Mouse (Mus musculus): ENCODE measurements at regions not wholly inside any gene's neighbourhood (a gene's known extent, or its start where the extent isn't known, plus 50 kb on each side); places are given as distances from the start of the nearest gene placed in this dataset.

DNA sequence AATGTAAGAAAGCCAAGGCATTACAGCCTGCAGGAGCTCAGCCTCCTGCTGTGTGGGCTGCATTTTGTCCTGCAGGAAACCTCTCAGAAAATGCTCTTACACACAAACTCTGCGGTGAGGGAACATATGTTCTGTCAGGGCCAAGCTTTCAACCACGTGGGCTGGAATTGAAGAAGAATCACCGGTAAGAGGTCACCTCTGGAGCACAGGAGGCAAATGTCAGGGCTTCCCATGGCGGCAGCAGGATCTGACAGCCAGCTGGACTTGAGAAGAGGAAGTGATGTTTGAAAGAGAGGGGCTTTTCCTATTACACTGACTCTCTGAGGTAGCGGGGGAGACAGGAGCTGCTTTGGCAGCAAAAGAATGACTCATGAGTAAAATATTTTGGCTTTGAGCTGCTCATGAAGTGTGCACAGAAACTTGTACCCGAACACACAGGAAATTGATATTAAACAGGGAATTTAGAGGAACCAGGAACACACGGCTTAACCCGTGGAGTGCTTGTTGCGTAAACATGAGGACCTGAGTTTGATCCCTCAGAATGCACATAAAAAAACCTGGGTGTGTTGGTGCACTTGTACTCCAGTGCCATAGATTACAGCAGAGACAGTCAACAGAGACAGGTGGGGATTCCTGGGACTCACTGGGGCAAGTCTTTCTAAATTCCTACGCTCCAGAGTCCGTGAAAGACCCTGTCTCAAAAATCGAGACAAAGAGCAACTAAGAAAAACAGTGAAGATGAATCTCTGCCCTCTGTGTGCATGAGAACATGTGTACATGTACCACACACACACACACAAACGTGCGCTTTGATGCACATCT is 848.1 kb upstream of the A1bg start:
- DNase-seq (ENCODE audit: low spot score in 2 of 2): no peak

- DNase-seq (ENCODE audit: low spot score in 2 of 2): no peak
Measured at GRCm38 (mm10) chr15:61766544-61767094, 843.8 kb upstream of the A1bg start.

- DNase-seq (ENCODE audit: low spot score in 2 of 2): no peak
Measured at GRCm38 (mm10) chr15:61753802-61754201, 831.0 kb upstream of the A1bg start.

DNA sequence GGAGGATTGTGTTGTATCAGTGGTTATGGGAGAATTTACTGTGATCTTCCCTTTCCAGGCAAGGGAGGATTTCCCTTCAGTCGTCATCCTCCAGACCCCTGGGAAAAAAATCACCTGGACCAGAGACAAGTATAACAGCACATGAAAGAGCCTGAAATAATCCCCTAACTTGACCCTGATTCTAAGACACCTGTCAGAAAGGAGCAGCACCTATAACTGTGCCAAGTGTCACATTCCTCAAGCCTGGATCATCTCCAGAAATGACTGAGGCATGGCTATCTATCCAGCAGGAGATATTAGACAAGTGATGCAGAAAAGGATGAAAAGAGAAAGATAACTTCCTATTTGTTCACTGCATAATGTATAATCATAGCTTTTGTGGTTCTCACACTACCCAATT is 800.9 kb upstream of the A1bg start:
- DNase-seq (ENCODE audit: low spot score in 2 of 2): no peak

DNA sequence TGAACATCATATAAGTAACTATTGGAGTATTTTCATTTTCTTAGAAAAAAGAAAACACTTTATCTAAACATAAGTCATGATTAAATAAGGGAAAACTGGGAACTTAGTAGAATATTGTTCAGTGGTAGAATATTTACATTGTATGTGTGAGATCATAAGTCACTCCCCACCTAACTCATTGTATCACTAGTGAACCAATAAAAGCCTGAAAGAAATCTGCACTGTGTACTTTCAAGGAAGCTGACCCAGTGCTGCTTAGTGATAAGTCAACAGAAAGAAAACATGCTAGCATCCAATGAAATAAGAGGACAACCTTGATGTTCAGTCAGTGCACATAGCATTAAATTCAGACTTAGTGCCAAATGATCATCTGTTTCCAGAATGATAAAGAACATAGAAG is 795.7 kb upstream of the A1bg start:
- DNase-seq (ENCODE audit: low spot score in 2 of 2): no peak

- DNase-seq (ENCODE audit: low spot score in 2 of 2): no peak
Measured at GRCm38 (mm10) chr15:61717216-61717615, 794.4 kb upstream of the A1bg start.

- no peak for DNase-seq (ENCODE audit: low spot score in 2 of 2)
Measured at GRCm38 (mm10) chr15:61713953-61714352, 791.1 kb upstream of the A1bg start.

GRCm38 (mm10) chr15:61708928-61709327 is 786.1 kb upstream of the A1bg start:
- DNase-seq (ENCODE audit: low spot score in 2 of 2): no peak

DNA sequence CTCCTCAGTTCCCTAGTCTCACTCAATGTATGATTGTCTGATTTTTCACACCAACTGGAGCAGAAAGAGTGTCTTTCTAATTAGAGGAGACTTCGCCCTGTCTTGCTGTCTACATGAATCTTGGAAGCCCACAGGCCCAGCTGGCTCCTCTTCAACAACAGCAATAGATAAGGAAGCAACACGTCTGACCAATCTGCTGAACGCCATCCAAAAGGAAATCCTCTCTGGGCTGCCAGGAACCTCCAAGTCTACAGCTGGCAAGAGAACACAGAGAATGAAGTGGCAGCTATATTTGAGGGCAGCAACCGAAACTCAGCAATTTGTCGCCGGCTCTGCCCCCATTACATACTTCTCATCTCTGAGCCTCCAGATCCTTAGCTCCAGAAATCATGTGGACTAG is 785.1 kb upstream of the A1bg start:
- DNase-seq (ENCODE audit: low spot score in 2 of 2): no peak

GRCm38 (mm10) chr15:61692679-61693078 is 769.9 kb upstream of the A1bg start:
- DNase-seq (ENCODE audit: low spot score in 2 of 2): no peak

GRCm38 (mm10) chr15:61690425-61690824 is 767.6 kb upstream of the A1bg start:
- no peak for DNase-seq (ENCODE audit: low spot score in 2 of 2)

GRCm38 (mm10) chr15:61689776-61690397 is 767.1 kb upstream of the A1bg start:
- no peak for DNase-seq (ENCODE audit: low spot score in 2 of 2)

DNA sequence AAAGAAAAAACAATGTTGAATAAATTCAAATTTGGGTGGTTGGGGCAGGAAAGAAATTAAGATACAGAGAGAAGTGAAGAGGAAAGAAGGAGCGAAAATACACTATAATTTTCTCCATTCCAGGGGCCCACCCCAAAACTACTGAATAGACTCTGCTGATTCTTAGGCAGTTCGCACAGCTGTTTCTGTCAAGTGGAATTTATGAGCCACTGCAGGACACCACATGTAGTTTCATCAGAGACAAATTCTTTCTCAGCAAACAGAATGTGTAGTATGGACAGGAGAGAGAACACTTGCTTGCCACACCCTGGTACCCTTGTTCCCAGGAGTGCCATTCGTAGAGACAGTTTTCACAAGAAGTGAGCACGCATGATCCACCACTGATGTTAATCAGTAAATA is 760.2 kb upstream of the A1bg start:
- no peak for DNase-seq (ENCODE audit: low spot score in 2 of 2)

- DNase-seq (ENCODE audit: low spot score in 2 of 2): no peak
Measured at GRCm38 (mm10) chr15:61670556-61670955, 747.7 kb upstream of the A1bg start.

- DNase-seq (ENCODE audit: low spot score in 2 of 2): no peak
Measured at GRCm38 (mm10) chr15:61660581-61660980, 737.8 kb upstream of the A1bg start.

- DNase-seq (ENCODE audit: low spot score in 2 of 2): no peak
Measured at GRCm38 (mm10) chr15:61656951-61657350, 734.1 kb upstream of the A1bg start.

DNA sequence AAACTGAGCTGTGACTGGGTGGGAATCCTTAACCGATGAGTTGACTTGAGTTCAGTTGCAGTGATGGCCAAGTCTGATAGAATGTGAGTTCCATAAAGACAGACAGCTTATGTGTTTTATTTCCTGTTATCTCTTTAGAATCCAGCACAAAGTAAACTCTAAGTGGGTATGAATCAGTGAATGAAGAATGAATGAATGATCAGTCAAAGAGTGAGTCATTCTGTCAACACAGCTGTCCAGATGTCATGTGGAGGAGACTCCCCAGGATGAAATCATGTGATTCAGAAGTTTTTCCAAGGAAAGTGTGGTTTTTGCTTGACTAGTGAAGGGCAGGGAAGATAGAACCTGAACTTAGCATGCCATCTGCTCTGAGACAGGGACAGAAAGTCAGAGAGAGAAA is 732.0 kb upstream of the A1bg start:
- DNase-seq (ENCODE audit: low spot score in 2 of 2): no peak

DNA sequence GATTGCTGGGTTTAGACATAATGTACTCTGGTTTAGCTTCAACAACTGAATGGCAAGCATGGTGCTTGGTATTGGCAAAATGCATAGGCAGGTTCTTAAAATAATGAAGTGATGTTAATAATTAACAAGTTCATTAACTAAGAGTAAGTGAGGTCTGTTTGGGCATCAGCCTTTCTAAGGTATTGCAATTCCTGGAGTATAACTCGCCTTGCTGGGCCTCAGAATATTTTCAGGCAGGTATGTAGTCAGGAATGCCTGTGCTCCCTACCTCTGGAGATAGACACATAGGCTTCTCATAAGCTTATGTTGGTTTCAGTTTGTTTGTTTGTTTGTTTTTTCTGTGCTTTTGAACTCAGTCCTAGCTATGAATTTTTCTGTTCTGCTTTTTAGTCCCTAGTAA is 731.0 kb upstream of the A1bg start:
- DNase-seq (ENCODE audit: low spot score in 2 of 2): no peak

GRCm38 (mm10) chr15:61618638-61619500 is 696.1 kb upstream of the A1bg start:
- DNase-seq (ENCODE audit: low spot score in 2 of 2): no peak

GRCm38 (mm10) chr15:61610662-61611061 is 687.9 kb upstream of the A1bg start:
- DNase-seq (ENCODE audit: low spot score in 2 of 2): no peak

DNA sequence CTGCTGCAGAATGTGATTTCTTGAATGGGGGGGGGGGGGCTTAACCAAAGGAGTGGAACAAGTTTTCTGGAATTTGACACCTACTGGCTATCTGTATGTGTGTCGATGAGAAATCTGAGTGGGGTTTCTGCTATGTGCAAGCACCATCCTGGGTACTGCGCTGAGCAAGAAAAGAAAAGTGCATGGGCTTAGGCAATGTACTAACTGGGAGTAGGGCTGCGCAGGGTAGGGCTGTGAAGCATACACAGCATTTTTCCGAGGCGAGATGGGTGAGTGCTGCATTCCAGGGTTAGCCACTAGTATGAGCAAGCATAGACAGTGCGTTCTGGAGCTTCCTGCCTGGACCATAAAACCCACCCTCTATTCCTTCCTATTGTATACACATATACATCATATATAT is 686.8 kb upstream of the A1bg start:
- no peak for DNase-seq (ENCODE audit: low spot score in 2 of 2)

DNA sequence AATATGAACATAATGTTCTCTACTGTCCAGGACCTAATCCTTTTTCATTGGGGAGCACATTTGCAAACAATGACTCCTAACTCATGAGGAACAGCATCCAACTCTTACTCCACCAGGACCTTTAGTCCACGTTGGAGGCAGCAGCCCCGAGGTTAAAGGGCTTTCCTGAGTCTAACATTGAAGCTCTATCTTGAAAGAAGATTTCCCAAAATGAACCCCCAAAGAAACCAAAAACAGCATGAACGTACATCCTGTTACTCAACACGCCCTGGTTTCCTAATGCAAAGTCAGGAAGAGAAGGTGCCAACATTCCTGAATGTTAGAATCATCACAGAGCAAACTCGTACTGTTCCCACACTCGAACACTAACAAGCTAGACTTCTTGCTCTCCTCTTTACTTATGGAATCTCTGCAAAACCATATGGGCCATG is 685.5 kb upstream of the A1bg start:
- no peak for DNase-seq (ENCODE audit: low spot score in 2 of 2)

Measured in spleen, postnatal 10 days (tissue).